Mouse (Mus musculus): Measurements from ENCODE around the gene Brms1l.
"Not testable (repeated sequence)": the region's sequence is repeated elsewhere in the genome, so short reads cannot be mapped to it uniquely, and the experiment has no call there.

Gene Brms1l

GRCm38 (mm10) chr12:55836199-55836951 lies at the start of gene Brms1l:
Brms1l (plus strand) TSS chr12:55836324.
- DNase-seq (ENCODE audit: low spot score in 2 of 2), result peak; percentile 96

DNA sequence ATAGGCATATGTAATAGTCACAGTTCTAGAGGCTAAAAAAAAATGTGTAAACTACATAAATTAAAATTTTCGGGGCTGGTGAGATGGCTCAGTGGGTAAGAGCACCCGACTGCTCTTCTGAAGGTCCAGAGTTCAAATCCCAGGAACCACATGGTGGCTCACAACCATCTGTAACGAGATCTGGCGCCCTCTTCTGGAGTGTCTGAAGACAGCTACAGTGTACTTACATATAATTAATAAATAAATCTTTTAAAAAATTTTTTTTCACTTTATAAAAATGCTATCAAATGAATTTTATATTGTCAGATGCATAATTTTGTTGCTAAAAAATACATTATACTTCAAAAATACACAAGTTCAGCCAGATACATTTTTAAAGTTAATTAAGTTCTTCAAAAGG lies 41.6 kb upstream of the Brms1l start:
- DNase-seq (ENCODE audit: low spot score in 2 of 2), result not testable (repeated sequence)

- DNase-seq (ENCODE audit: low spot score in 2 of 2), result no peak
Observed at GRCm38 (mm10) chr12:55797103-55797502, 39.0 kb upstream of the Brms1l start.

DNA sequence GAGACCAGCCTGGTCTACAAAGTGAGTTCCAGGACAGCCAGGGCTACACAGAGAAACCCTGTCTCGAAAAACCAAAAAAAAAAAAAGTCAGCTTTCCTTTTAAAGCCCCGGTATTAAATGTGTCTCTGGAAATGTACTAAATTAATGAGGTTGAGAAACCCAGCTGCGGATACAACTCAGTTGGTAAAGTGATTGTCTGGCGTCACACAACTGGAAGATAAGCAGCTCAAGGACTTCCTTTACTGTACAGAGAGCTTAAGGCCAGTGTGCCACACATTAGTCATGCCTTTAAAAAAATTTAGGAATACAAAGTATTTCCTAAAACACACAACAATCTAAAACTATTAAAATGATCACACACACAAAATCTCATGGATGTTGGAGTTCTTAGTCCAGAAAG lies 37.4 kb upstream of the Brms1l start:
- DNase-seq (ENCODE audit: low spot score in 2 of 2), result no peak

- no peak for DNase-seq (ENCODE audit: low spot score in 2 of 2)
Observed at GRCm38 (mm10) chr12:55800144-55800543, 36.0 kb upstream of the Brms1l start.

GRCm38 (mm10) chr12:55801131-55801530 lies 35.0 kb upstream of the Brms1l start:
- DNase-seq (ENCODE audit: low spot score in 2 of 2), result no peak

GRCm38 (mm10) chr12:55805035-55805434 lies 31.1 kb upstream of the Brms1l start:
- no peak for DNase-seq (ENCODE audit: low spot score in 2 of 2)

GRCm38 (mm10) chr12:55816488-55816887 lies 19.6 kb upstream of the Brms1l start:
- DNase-seq (ENCODE audit: low spot score in 2 of 2), result no peak

DNA sequence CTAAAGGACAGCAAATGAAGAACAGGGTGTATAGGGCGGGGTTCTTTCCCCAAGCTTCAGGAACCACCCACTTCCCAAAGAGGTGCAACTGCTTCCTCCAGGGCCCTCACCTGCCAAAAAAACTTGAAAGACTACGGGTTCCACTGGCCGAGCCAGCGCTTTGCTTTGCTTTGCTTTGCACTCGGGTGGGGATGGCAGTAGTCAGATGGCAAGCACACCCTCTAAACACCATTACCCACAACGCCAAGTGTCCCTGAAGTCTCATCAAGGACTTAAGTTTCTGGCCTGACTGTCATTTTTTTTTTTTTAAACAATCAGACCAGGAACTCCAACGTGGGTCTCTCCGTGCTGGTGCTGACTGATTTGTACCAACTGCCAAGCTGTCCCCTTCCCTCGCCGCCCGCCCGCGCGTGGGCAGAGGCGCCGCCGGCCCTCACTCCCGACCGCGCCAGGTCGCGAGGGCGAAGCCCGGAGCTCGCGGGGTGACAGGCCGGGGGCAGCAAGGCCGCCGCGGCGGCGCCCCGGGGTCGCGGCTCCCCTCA lies 15.9 kb upstream of the Brms1l start:
- DNase-seq (ENCODE audit: low spot score in 2 of 2), result no peak

DNA sequence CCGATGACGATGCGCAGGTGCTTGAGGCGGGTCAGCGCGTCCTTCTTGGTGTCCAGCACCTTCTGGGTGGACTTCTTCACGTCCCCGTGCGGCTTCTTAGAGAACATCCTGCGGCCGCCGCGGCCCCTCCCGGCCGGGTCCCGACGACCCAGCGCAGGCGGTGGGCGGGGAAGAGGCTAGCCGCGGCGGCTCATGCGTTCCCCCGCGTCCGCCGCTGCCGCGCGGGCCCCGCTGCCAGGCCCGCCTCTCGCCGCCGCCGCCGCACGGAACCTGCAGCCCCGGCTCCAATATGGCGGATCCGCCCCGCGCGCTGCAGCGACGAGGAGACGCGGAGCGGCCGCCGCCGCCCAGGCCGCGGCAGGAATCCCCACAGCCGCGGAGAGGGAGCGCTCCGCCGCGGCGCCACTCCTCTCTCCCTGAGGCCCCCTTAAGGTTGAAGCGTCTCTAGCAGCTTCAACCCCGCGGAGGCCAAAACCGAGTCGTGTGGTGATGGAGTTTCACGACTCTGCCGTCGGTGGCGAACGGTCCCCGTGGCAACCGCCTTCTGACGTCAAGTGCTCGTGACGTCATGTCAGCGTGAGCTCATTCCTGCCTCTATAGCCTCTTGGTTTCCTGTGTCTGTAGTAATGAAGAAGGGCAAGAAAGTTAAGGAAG lies 15.3 kb upstream of the Brms1l start, which contains the start of gene Ralgapa1:
Gene Ralgapa1, minus strand, starts transcription at position 507 of the 654 bp plus-strand sequence.
- peak; percentile 79 to 88 for DNase-seq (ENCODE audit: low spot score in 2 of 2)

DNA sequence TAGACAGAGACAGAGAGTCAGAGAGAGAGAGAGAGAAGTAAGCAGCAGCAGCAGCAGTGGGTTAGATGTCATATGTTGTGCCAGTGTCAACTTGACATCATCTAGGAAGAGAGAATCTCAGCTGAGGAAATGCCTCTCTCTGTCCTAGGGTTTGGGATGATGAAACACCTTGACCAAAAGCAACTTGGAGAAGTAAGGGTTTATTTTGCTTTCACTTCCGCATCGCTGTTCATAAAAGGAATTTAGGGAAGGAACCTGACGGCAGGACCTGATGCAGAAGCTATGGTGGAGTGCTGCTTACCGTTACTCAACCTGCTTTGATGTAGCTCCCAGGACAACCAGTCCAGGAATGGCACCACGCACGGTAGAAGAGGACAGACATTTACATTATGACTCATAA lies 12.1 kb upstream of the Brms1l start:
- no peak for DNase-seq (ENCODE audit: low spot score in 2 of 2)

- DNase-seq (ENCODE audit: low spot score in 2 of 2), result no peak
Observed at GRCm38 (mm10) chr12:55825537-55825936, 10.6 kb upstream of the Brms1l start.

GRCm38 (mm10) chr12:55831101-55831500 lies 5.0 kb upstream of the Brms1l start:
- peak in 1 of 2 experiments; percentile 66 for DNase-seq (ENCODE audit: low spot score in 2 of 2)

- no peak for DNase-seq (ENCODE audit: low spot score in 2 of 2)
Observed at GRCm38 (mm10) chr12:55832961-55833360, 3.2 kb upstream of the Brms1l start.

- no peak for DNase-seq (ENCODE audit: low spot score in 2 of 2)
Observed at GRCm38 (mm10) chr12:55833906-55834625, 2.1 kb upstream of the Brms1l start.

DNA sequence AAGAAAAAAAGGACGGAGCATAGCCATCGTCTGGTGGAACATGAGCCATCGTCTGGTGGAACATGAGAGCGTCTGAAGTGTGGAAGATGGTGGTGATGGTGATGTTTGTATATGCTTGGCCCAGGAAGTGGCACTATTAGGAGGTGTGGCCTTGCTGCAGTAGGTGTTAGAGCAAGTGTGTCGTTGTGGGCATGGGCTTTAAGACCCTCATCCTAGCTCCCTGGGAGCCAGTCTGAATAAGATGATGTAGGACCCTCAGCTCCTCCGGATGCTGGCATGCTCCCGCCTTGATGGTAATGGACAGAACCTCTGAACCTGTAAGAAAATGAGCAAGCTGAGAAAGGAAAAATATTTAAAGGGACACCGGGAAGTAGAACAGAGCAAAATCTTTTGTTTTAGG lies 1.2 kb upstream of the Brms1l start:
- DNase-seq (ENCODE audit: low spot score in 2 of 2), result no peak

- no peak for DNase-seq (ENCODE audit: low spot score in 2 of 2)
Observed at GRCm38 (mm10) chr12:55835857-55836198, 296 bp upstream of the Brms1l start.

- DNase-seq (ENCODE audit: low spot score in 2 of 2), result no peak
Observed at GRCm38 (mm10) chr12:55837495-55837894, 1.4 kb downstream of the Brms1l start.

DNA sequence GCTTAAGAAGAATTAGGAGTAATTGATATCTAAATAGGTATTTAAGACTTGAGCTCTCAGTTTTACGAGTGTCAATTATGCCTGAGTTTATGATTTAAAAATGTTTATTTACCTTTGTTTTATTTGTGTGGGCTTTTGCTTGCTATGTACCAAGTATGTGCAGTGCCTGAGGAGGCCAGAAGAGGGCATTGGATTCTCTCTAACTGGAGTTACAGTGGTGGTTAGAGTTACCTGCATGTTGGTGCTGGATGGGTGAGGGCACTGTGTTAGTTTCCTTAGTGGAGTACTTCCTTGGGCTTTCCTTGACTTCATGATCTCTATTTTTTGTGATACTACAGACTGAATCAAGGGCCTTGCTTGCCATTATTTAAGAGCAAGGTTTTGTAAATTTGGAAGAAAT lies 10.6 kb downstream of the Brms1l start:
- no peak for DNase-seq (ENCODE audit: low spot score in 2 of 2)

DNA sequence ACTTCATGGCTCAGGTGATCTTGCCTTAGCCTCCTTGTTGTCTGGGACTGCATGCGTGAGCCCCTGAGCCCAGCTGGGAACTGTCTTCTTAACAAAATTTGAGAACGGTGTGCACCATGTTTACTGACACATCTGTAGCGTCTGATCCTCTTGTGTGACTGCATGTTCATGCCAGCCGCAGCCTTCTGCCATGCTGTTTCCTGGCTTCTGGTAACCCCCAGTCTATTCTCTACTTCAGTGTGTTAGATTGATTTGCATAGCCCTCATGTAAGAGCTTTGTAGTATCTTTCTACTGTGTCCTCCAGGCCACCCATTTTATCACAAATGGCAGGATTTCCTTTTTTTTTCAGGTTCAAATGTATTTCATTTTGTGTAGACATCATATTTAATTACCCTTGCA lies 11.7 kb downstream of the Brms1l start:
- DNase-seq (ENCODE audit: low spot score in 2 of 2), result no peak

DNA sequence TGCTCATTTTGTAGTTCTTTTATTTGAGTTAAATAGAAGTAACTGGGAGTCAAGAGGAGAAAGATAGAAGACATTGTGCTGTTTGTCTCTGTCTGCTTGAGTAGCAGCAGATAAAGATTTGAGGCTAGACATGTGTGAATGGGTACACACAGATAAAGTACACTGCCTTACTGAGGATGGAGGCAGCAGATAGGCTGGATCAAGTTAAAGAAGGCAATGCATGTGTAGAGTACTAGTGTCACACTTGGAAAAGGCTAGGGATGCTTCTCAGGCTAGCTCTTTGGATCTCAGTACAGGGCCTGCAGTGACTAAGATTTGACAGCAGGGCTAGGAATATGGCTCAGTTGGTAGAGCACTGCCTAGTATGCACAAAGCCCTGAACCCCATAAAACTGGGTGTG lies 14.5 kb downstream of the Brms1l start:
- DNase-seq (ENCODE audit: low spot score in 2 of 2), result no peak
